Mouse (Mus musculus) monocyte, adult 2 months (primary cell): ENCODE measurements around the gene Defb5.
"Not testable (repeated sequence)": the region's sequence is repeated elsewhere in the genome, so short reads cannot be mapped to it uniquely, and the experiment has no call there.

Experiments
- DNase-seq, 2 experiments: peaks; one replicate each; pipeline ENCODE4 v3.0.0; 2022; ENCODE audit warnings: low spot score in 2 of 2, low read depth in 1 of 2

Defb5 gene

GRCm38 (mm10) chr8:19247280-19247679 lies at the start of gene Defb5:
TSS of gene Defb5 (plus strand) at chr8:19247580.
- DNase-seq: no peak

GRCm38 (mm10) chr8:19225161-19225560 lies 22.2 kb upstream of the Defb5 start, which contains the start of gene Defb6:
TSS of gene Defb6 (plus strand) at chr8:19225478.
- no peak for DNase-seq

- DNase-seq: no peak
These were observed 9.3 kb upstream of the Defb5 start for GRCm38 (mm10) chr8:19238101-19238500.

- no peak for DNase-seq
These were observed 7.8 kb upstream of the Defb5 start, which contains the start of gene Defb46 for GRCm38 (mm10) chr8:19239616-19240015. TSS of gene Defb46 (plus strand) at chr8:19239916.

- no peak for DNase-seq
These were observed 10.8 kb downstream of the Defb5 start for GRCm38 (mm10) chr8:19258136-19258535.

GRCm38 (mm10) chr8:19259667-19260066 lies 12.3 kb downstream of the Defb5 start:
- no peak for DNase-seq

GRCm38 (mm10) chr8:19293060-19293459 lies 45.7 kb downstream of the Defb5 start, which contains the start of gene Defb3:
TSS of gene Defb3 (plus strand) at chr8:19293360.
- DNase-seq: not testable (repeated sequence)

GRCm38 (mm10) chr8:19298361-19298760 lies 51.0 kb downstream of the Defb5 start:
- not testable (repeated sequence) for DNase-seq
